Mouse (Mus musculus) adrenal gland, postnatal 36 days (tissue): Measurements from ENCODE around the gene Nlrp3. TPM values are rescaled to one million over a fixed set of nuclear protein-coding genes. Genes with fewer than 3 reads are reported as not detected.
"Not testable (repeated sequence)": the region's sequence is repeated elsewhere in the genome, so short reads cannot be mapped to it uniquely, and the experiment has no call there.

Experiments
- DNase-seq, 2 experiments: peaks; one replicate each; pipeline ENCODE4 v3.0.0; 2021; ENCODE audit warnings: mixed read lengths in 1 of 2
- total RNA-seq, 2 experiments: library from RNA; stranded (reverse); gene quantifications; 2 replicates each; pipeline ENCODE4 v1.2.3; 2021

Nlrp3 gene
- total RNA-seq, 2 experiments from 2014 or later, result 0.63 to 1.1 TPM

GRCm38 (mm10) chr11:59537218-59538130 is 3.9 kb upstream of the Nlrp3 start:
- DNase-seq, result peak; percentile 41 to 52

GRCm38 (mm10) chr11:59538387-59538786 is 3.0 kb upstream of the Nlrp3 start:
- peak; percentile 59 to 77 for DNase-seq

GRCm38 (mm10) chr11:59540123-59540522 is 1.2 kb upstream of the Nlrp3 start:
- DNase-seq, result no peak

- DNase-seq, result no peak
Observed at GRCm38 (mm10) chr11:59542442-59542841, 1.1 kb downstream of the Nlrp3 start.

GRCm38 (mm10) chr11:59543376-59543775 is 2.0 kb downstream of the Nlrp3 start:
- no peak for DNase-seq

- no peak for DNase-seq
Observed at GRCm38 (mm10) chr11:59544005-59544404, 2.6 kb downstream of the Nlrp3 start.

- DNase-seq, result no peak
Observed at GRCm38 (mm10) chr11:59554127-59554526, 12.8 kb downstream of the Nlrp3 start.

GRCm38 (mm10) chr11:59554535-59554934 is 13.2 kb downstream of the Nlrp3 start:
- DNase-seq, result no peak

GRCm38 (mm10) chr11:59560906-59561305 is 19.5 kb downstream of the Nlrp3 start:
- DNase-seq, result no peak

GRCm38 (mm10) chr11:59562336-59562735 is 21.0 kb downstream of the Nlrp3 start:
- DNase-seq, result no peak

- DNase-seq, result no peak
Observed at GRCm38 (mm10) chr11:59562837-59563236, 21.5 kb downstream of the Nlrp3 start.

GRCm38 (mm10) chr11:59569306-59569705 is 27.9 kb downstream of the Nlrp3 start:
- peak in 1 of 2 experiments; percentile 15 for DNase-seq

- peak in 1 of 2 experiments; percentile 44 for DNase-seq
Observed at GRCm38 (mm10) chr11:59575726-59576125, 34.4 kb downstream of the Nlrp3 start.

- DNase-seq, result not testable (repeated sequence)
Observed at GRCm38 (mm10) chr11:59576135-59576534, 34.8 kb downstream of the Nlrp3 start, which contains the start of gene Olfr222. Gene Olfr222, minus strand, starts transcription at chr11:59576235.

GRCm38 (mm10) chr11:59584539-59584938 is 43.2 kb downstream of the Nlrp3 start:
- peak; percentile 44 to 58 for DNase-seq

- no peak for DNase-seq
Observed at GRCm38 (mm10) chr11:59589496-59589895, 48.1 kb downstream of the Nlrp3 start.

GRCm38 (mm10) chr11:59593189-59593588 is 51.8 kb downstream of the Nlrp3 start, which contains the start of gene Olfr223:
Gene Olfr223, minus strand, starts transcription at chr11:59593289.
- no peak for DNase-seq

GRCm38 (mm10) chr11:59596091-59596490 is 54.7 kb downstream of the Nlrp3 start:
- DNase-seq, result no peak

- DNase-seq, result no peak
Observed at GRCm38 (mm10) chr11:59596950-59597349, 55.6 kb downstream of the Nlrp3 start.

- DNase-seq, result no peak
Observed at GRCm38 (mm10) chr11:59599211-59599610, 57.8 kb downstream of the Nlrp3 start.

- no peak for DNase-seq
Observed at GRCm38 (mm10) chr11:59600872-59601271, 59.5 kb downstream of the Nlrp3 start.

- DNase-seq, result no peak
Observed at GRCm38 (mm10) chr11:59602287-59602686, 60.9 kb downstream of the Nlrp3 start.

GRCm38 (mm10) chr11:59611646-59612045 is 70.3 kb downstream of the Nlrp3 start:
- no peak for DNase-seq

- DNase-seq, result peak; percentile 14 to 47
Observed at GRCm38 (mm10) chr11:59614120-59614519, 72.8 kb downstream of the Nlrp3 start.
